Mouse (Mus musculus): ENCODE measurements around the gene Fgfr2.

GRCm38 (mm10) chr7:132305492-132306375 is 817.4 kb downstream of the Fgfr2 start:
- TF ChIP-seq MAFK (IDR thresholded peaks at IDR 0.05; ENCODE audit: insufficient read depth, low read depth, low read length): no peak
- no peak for TF ChIP-seq ZNF384 (IDR thresholded peaks at IDR 0.05; ENCODE audit: low read depth, low read length)
- TF ChIP-seq HCFC1 (IDR thresholded peaks at IDR 0.05; ENCODE audit: borderline replicate concordance, insufficient read depth, low read length): no peak
